Mouse (Mus musculus): ENCODE results near the gene Aknad1. TPM values are rescaled to one million over a fixed set of nuclear protein-coding genes. Genes with fewer than 3 reads are reported as not detected.

The Aknad1 gene
- polyA plus RNA-seq (2011; ENCODE audit: insufficient read length, low read depth, missing spikeins), result 0.18 and 0.79 TPM in 2 replicates

GRCm38 (mm10) chr3:108739045-108739708, at the start of gene Aknad1:
Gene Aknad1 (plus strand): TSS chr3:108739658.
- TF ChIP-seq POLR2A (IDR thresholded peaks at IDR 0.05; ENCODE audit: low read depth, low read length) (no peak), CTCF (IDR thresholded peaks at IDR 0.05; ENCODE audit: borderline replicate concordance, insufficient read depth, low read length) (no peak)
- no peak within 1 kb of the TSS for H3K27ac ChIP-seq (ENCODE audit: insufficient read depth, low read length)
- no peak within 1 kb of the TSS for H3K4me3 ChIP-seq (ENCODE audit: insufficient read depth, low read length)
- no peaks in the 10 kb centered on the region for H3K4me1 ChIP-seq (ENCODE audit: control insufficient read depth, insufficient read depth, low read length)

- peaks cover 3% of the 10 kb centered on the region; the same call in 1 of the 2 replicates for H3K4me1 ChIP-seq (ENCODE audit: control insufficient read depth, insufficient read depth, low read length)
- no peak overlapping the region for H3K4me3 ChIP-seq (ENCODE audit: insufficient read depth, low read length)
- no peak for TF ChIP-seq CTCF (IDR thresholded peaks at IDR 0.05; ENCODE audit: borderline replicate concordance, insufficient read depth, low read length)
- TF ChIP-seq POLR2A (IDR thresholded peaks at IDR 0.05; ENCODE audit: low read depth, low read length), result no peak
- peak overlapping the region; percentile 68 for H3K27ac ChIP-seq (ENCODE audit: insufficient read depth, low read length)
These were observed 49.5 kb upstream of the Aknad1 start for GRCm38 (mm10) chr3:108689979-108690378.

- TF ChIP-seq POLR2A (IDR thresholded peaks at IDR 0.05; ENCODE audit: low read depth, low read length) (no peak), CTCF (IDR thresholded peaks at IDR 0.05; ENCODE audit: borderline replicate concordance, insufficient read depth, low read length) (no peak)
- no peak overlapping the region for H3K27ac ChIP-seq (ENCODE audit: insufficient read depth, low read length)
- H3K4me1 ChIP-seq (ENCODE audit: control insufficient read depth, insufficient read depth, low read length), result peaks cover 3% of the 10 kb centered on the region; the same call in 1 of the 2 replicates
- no peak overlapping the region for H3K4me3 ChIP-seq (ENCODE audit: insufficient read depth, low read length)
These were observed 45.1 kb upstream of the Aknad1 start for GRCm38 (mm10) chr3:108694321-108694720.

- no peak overlapping the region for H3K4me3 ChIP-seq (ENCODE audit: insufficient read depth, low read length)
- H3K27ac ChIP-seq (ENCODE audit: insufficient read depth, low read length), result no peak overlapping the region
- TF ChIP-seq CTCF (IDR thresholded peaks at IDR 0.05; ENCODE audit: borderline replicate concordance, insufficient read depth, low read length) (no peak), POLR2A (IDR thresholded peaks at IDR 0.05; ENCODE audit: low read depth, low read length) (no peak)
- no peaks in the 10 kb centered on the region for H3K4me1 ChIP-seq (ENCODE audit: control insufficient read depth, insufficient read depth, low read length)
These were observed 40.8 kb upstream of the Aknad1 start for GRCm38 (mm10) chr3:108698662-108699061.

GRCm38 (mm10) chr3:108699786-108700185, 39.7 kb upstream of the Aknad1 start:
- Histone ChIP-seq H3K4me1 (ENCODE audit: control insufficient read depth, insufficient read depth, low read length) (no peaks in the 10 kb centered on the region), H3K27ac (ENCODE audit: insufficient read depth, low read length) (no peak overlapping the region), H3K4me3 (ENCODE audit: insufficient read depth, low read length) (no peak overlapping the region)
- TF ChIP-seq CTCF (IDR thresholded peaks at IDR 0.05; ENCODE audit: borderline replicate concordance, insufficient read depth, low read length) (no peak), POLR2A (IDR thresholded peaks at IDR 0.05; ENCODE audit: low read depth, low read length) (no peak)

GRCm38 (mm10) chr3:108701256-108701655, 38.2 kb upstream of the Aknad1 start:
- H3K4me3 ChIP-seq (ENCODE audit: insufficient read depth, low read length), result no peak overlapping the region
- H3K4me1 ChIP-seq (ENCODE audit: control insufficient read depth, insufficient read depth, low read length), result no peaks in the 10 kb centered on the region
- no peak overlapping the region for H3K27ac ChIP-seq (ENCODE audit: insufficient read depth, low read length)
- no peak for TF ChIP-seq POLR2A (IDR thresholded peaks at IDR 0.05; ENCODE audit: low read depth, low read length)
- no peak for TF ChIP-seq CTCF (IDR thresholded peaks at IDR 0.05; ENCODE audit: borderline replicate concordance, insufficient read depth, low read length)

GRCm38 (mm10) chr3:108702789-108703188, 36.7 kb upstream of the Aknad1 start:
- TF ChIP-seq CTCF (IDR thresholded peaks at IDR 0.05; ENCODE audit: borderline replicate concordance, insufficient read depth, low read length), result no peak
- no peak for TF ChIP-seq POLR2A (IDR thresholded peaks at IDR 0.05; ENCODE audit: low read depth, low read length)
- H3K27ac ChIP-seq (ENCODE audit: insufficient read depth, low read length), result no peak overlapping the region
- H3K4me3 ChIP-seq (ENCODE audit: insufficient read depth, low read length), result no peak overlapping the region
- no peaks in the 10 kb centered on the region for H3K4me1 ChIP-seq (ENCODE audit: control insufficient read depth, insufficient read depth, low read length)

GRCm38 (mm10) chr3:108711296-108711695, 28.2 kb upstream of the Aknad1 start:
- TF ChIP-seq POLR2A (IDR thresholded peaks at IDR 0.05; ENCODE audit: low read depth, low read length) (no peak), CTCF (IDR thresholded peaks at IDR 0.05; ENCODE audit: borderline replicate concordance, insufficient read depth, low read length) (no peak)
- Histone ChIP-seq H3K27ac (ENCODE audit: insufficient read depth, low read length) (no peak overlapping the region), H3K4me3 (ENCODE audit: insufficient read depth, low read length) (no peak overlapping the region), H3K4me1 (ENCODE audit: control insufficient read depth, insufficient read depth, low read length) (no peaks in the 10 kb centered on the region)

- H3K27ac ChIP-seq (ENCODE audit: insufficient read depth, low read length), result no peak overlapping the region
- H3K4me1 ChIP-seq (ENCODE audit: control insufficient read depth, insufficient read depth, low read length), result no peaks in the 10 kb centered on the region
- no peak for TF ChIP-seq CTCF (IDR thresholded peaks at IDR 0.05; ENCODE audit: borderline replicate concordance, insufficient read depth, low read length)
- TF ChIP-seq POLR2A (IDR thresholded peaks at IDR 0.05; ENCODE audit: low read depth, low read length), result no peak
- H3K4me3 ChIP-seq (ENCODE audit: insufficient read depth, low read length), result no peak overlapping the region
These were observed 26.3 kb upstream of the Aknad1 start for GRCm38 (mm10) chr3:108713065-108713675.

- no peak overlapping the region for H3K27ac ChIP-seq (ENCODE audit: insufficient read depth, low read length)
- no peaks in the 10 kb centered on the region for H3K4me1 ChIP-seq (ENCODE audit: control insufficient read depth, insufficient read depth, low read length)
- no peak overlapping the region for H3K4me3 ChIP-seq (ENCODE audit: insufficient read depth, low read length)
- TF ChIP-seq CTCF (IDR thresholded peaks at IDR 0.05; ENCODE audit: borderline replicate concordance, insufficient read depth, low read length) (no peak), POLR2A (IDR thresholded peaks at IDR 0.05; ENCODE audit: low read depth, low read length) (no peak)
These were observed 24.6 kb upstream of the Aknad1 start for GRCm38 (mm10) chr3:108714837-108715236.

All from embryonic fibroblast, embryonic 13.5 days (primary cell).